Mouse (Mus musculus) forebrain, embryonic 13.5 days (tissue): ENCODE data around the gene Spock2. TPM values are rescaled to one million over a fixed set of nuclear protein-coding genes. Genes with fewer than 3 reads are reported as not detected.
"Not testable (repeated sequence)": the region's sequence is repeated elsewhere in the genome, so short reads cannot be mapped to it uniquely, and the experiment has no call there.

Experiments
- ATAC-seq: fragments of 200-750 bp; cut with Nextera tagmentation; 2 replicates; pipeline ENCODE4 v1.8.0; 2017
- H3K27ac ChIP-seq: fragments of 300-500 bp; sonication (generic); 2 replicates; pipeline ENCODE4 v1.5.1; 2015; ENCODE audit warnings: inconsistent platforms, mild to moderate bottlenecking, moderate library complexity
- H3K27me3 ChIP-seq: fragments of 300-500 bp; sonication (generic); 2 replicates; pipeline ENCODE4 v1.6.1; 2015; ENCODE audit warnings: mild to moderate bottlenecking, inconsistent platforms
- H3K36me3 ChIP-seq: fragments of 300-500 bp; sonication (generic); 2 replicates; pipeline ENCODE4 v1.6.1; 2015; ENCODE audit warnings: mild to moderate bottlenecking, inconsistent platforms; ENCODE audit not compliant: poor library complexity, severe bottlenecking
- H3K4me1 ChIP-seq: fragments of 300-500 bp; sonication (generic); 2 replicates; pipeline ENCODE4 v1.6.1; 2015; ENCODE audit warnings: inconsistent platforms
- H3K4me2 ChIP-seq: fragments of 300-500 bp; sonication (generic); 2 replicates; pipeline ENCODE4 v1.6.1; 2015; ENCODE audit warnings: inconsistent platforms, mild to moderate bottlenecking, moderate library complexity
- H3K4me3 ChIP-seq: fragments of 300-500 bp; sonication (generic); 2 replicates; pipeline ENCODE4 v1.5.1; 2015; ENCODE audit warnings: mild to moderate bottlenecking, inconsistent platforms
- H3K9ac ChIP-seq: fragments of 300-500 bp; sonication (generic); 2 replicates; pipeline ENCODE4 v1.6.1; 2015; ENCODE audit warnings: mild to moderate bottlenecking, inconsistent platforms
- H3K9me3 ChIP-seq: fragments of 300-500 bp; sonication (generic); replicated peaks from 2 replicates; pipeline ENCODE4 v1.6.1; 2016; ENCODE audit warnings: inconsistent platforms
- WGBS: fragments of 180-500 bp; shearing (Covaris S2); methylation state at CpG from one replicate; pipeline ENCODE4 v1.1.7; 2015; 5-methylcytosine and 5-hydroxymethylcytosine counted together
- polyA plus RNA-seq: library from polyadenylated mRNA; unstranded; fragments of >200 nt; fragmentation: Nextera tagmentation; extraction: Ambion mirVana; gene quantifications from 2 replicates; pipeline ENCODE4 v1.2.1, GENCODE M21; 2015

Spock2 gene
- polyA plus RNA-seq, 1 experiment from 2014 or later, result 19.7 TPM

GRCm38 (mm10) chr10:60162184-60162972 is 56.4 kb downstream of the Spock2 start:
- H3K27me3 ChIP-seq, ATAC-seq: not testable (repeated sequence)
- 88% methylated on average over 8 of the region's 8 CpGs for WGBS

GRCm38 (mm10) chr10:60162973-60163255 is 56.9 kb downstream of the Spock2 start:
- no peaks in the 10 kb centered on the region for H3K4me1 ChIP-seq
- ATAC-seq, result no peak
- WGBS, result 95% methylated on average over 6 of the region's 6 CpGs

More at GRCm38 (mm10) chr10:60162184-60162972, 56.4 kb downstream of the Spock2 start:
- not testable (repeated sequence) for H3K4me1 ChIP-seq, H3K4me3 ChIP-seq, H3K36me3 ChIP-seq, H3K9me3 ChIP-seq, H3K9ac ChIP-seq, H3K4me2 ChIP-seq, H3K27ac ChIP-seq

GRCm38 (mm10) chr10:60164869-60165268 is 58.9 kb downstream of the Spock2 start:
- Histone ChIP-seq H3K4me3 (no peak overlapping the region), H3K27ac (no peak overlapping the region), H3K9me3 (no peaks in the 10 kb centered on the region), H3K27me3 (no peaks in the 10 kb centered on the region), H3K36me3 (no peaks in the 10 kb centered on the region), H3K9ac (no peak overlapping the region), H3K4me1 (no peaks in the 10 kb centered on the region), H3K4me2 (no peak overlapping the region)
- ATAC-seq, result no peak
- WGBS, result 78% methylated on average over 1 of the region's 1 CpGs

More at GRCm38 (mm10) chr10:60162973-60163255, 56.9 kb downstream of the Spock2 start:
- no peak overlapping the region for H3K4me3 ChIP-seq
- no peaks in the 10 kb centered on the region for H3K27me3 ChIP-seq
- no peak overlapping the region for H3K4me2 ChIP-seq
- no peak overlapping the region for H3K27ac ChIP-seq
- H3K9ac ChIP-seq, result no peak overlapping the region
- H3K9me3 ChIP-seq, result no peaks in the 10 kb centered on the region
- no peaks in the 10 kb centered on the region for H3K36me3 ChIP-seq

DNA sequence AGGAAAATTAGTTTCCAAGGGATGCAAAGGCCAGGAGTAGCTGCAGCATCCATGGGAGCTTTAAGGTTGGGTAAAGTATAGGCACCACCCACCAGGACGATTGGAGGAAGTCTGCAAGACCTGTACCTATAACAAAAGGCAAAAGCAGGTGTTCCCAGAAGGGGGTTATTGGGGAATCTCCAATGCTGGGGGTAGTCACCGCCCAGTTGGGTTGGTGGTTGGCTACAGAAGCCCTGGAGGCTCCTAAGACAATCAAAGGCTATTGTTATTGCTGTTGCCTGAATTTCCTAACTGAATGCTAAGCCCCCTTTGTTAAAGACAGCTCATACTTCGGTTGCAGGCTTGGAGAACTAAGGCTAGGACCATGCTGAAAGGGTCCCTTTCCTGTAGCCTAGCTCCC is 60.0 kb downstream of the Spock2 start:
- H3K9ac ChIP-seq, result no peak overlapping the region
- no peaks in the 10 kb centered on the region for H3K27me3 ChIP-seq
- WGBS, result 10% methylated on average over 3 of the region's 3 CpGs
- H3K4me2 ChIP-seq, result no peak overlapping the region
- no peak overlapping the region for H3K27ac ChIP-seq
- ATAC-seq, result no peak
- no peaks in the 10 kb centered on the region for H3K4me1 ChIP-seq
- H3K4me3 ChIP-seq, result no peak overlapping the region
- H3K36me3 ChIP-seq, result no peaks in the 10 kb centered on the region
- no peaks in the 10 kb centered on the region for H3K9me3 ChIP-seq

DNA sequence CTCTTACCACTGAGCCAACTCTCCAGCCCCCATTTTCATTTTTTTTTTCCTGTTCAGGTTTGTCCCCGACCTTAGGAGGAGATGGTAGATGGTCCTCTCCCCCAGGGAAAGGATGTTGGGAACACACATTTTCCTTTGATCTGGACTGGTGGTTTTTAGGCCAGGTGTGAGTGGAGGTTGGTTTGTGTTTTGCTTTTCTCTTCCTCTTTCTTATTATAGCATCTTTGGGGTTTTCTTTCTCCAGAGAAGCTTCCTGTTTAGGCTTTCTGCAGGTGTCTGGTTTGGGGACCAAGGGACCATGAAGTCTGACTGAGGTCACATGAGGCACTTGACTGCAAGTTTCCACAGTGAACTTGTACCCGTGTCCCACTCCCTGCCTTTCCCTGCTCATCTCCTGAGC is 62.3 kb downstream of the Spock2 start:
- Histone ChIP-seq H3K9me3 (no peaks in the 10 kb centered on the region), H3K27ac (no peak overlapping the region), H3K9ac (no peak overlapping the region), H3K4me1 (peaks cover 9% of the 10 kb centered on the region), H3K27me3 (no peaks in the 10 kb centered on the region), H3K4me2 (no peak overlapping the region), H3K4me3 (no peak overlapping the region), H3K36me3 (no peaks in the 10 kb centered on the region)
- 74% methylated on average over 2 of the region's 2 CpGs for WGBS
- ATAC-seq, result no peak

DNA sequence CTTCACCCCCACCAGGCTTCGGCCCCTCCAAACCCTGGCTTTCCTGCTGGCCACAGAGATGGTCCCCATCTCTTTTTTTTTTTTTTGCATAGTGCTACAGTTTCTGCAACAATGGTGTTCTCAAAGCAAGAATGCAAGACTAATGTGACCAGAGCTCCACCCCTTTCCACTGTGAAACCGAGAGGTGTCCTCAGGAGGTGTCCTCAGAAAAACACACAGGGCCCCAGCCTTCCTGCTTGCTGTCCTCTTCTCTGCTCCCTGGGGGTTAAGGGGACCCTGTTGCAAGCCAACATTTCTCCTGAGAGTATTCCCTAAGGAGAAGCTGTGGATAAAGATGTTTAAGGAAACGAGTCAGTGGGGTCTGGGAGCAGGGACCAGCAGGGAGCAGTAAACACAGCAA is 62.9 kb downstream of the Spock2 start:
- no peaks in the 10 kb centered on the region for H3K9me3 ChIP-seq
- H3K4me1 ChIP-seq, result peaks cover 10% of the 10 kb centered on the region
- no peak overlapping the region for H3K9ac ChIP-seq
- H3K4me2 ChIP-seq, result no peak overlapping the region
- no peak overlapping the region for H3K27ac ChIP-seq
- no peaks in the 10 kb centered on the region for H3K36me3 ChIP-seq
- H3K27me3 ChIP-seq, result no peaks in the 10 kb centered on the region
- WGBS, result 70% methylated on average over 3 of the region's 3 CpGs
- no peak for ATAC-seq
- H3K4me3 ChIP-seq, result no peak overlapping the region

GRCm38 (mm10) chr10:60170326-60171089 is 64.5 kb downstream of the Spock2 start:
- Histone ChIP-seq H3K27me3 (no peaks in the 10 kb centered on the region), H3K27ac (no peak overlapping the region), H3K4me3 (no peak overlapping the region), H3K36me3 (no peaks in the 10 kb centered on the region), H3K9me3 (no peaks in the 10 kb centered on the region), H3K4me1 (peaks cover 10% of the 10 kb centered on the region), H3K9ac (no peak overlapping the region), H3K4me2 (no peak overlapping the region)
- WGBS, result 83% methylated on average over 10 of the region's 10 CpGs
- ATAC-seq, result no peak

GRCm38 (mm10) chr10:60171368-60171767 is 65.3 kb downstream of the Spock2 start:
- Histone ChIP-seq H3K36me3 (no peaks in the 10 kb centered on the region), H3K4me1 (peaks cover 10% of the 10 kb centered on the region), H3K9me3 (no peaks in the 10 kb centered on the region), H3K4me3 (no peak overlapping the region), H3K9ac (no peak overlapping the region), H3K4me2 (no peak overlapping the region), H3K27ac (no peak overlapping the region), H3K27me3 (no peaks in the 10 kb centered on the region)
- ATAC-seq, result no peak
- WGBS, result 98% methylated on average over 5 of the region's 5 CpGs

GRCm38 (mm10) chr10:60172306-60172705 is 66.3 kb downstream of the Spock2 start:
- no peak for ATAC-seq
- H3K27ac ChIP-seq, result no peak overlapping the region

DNA sequence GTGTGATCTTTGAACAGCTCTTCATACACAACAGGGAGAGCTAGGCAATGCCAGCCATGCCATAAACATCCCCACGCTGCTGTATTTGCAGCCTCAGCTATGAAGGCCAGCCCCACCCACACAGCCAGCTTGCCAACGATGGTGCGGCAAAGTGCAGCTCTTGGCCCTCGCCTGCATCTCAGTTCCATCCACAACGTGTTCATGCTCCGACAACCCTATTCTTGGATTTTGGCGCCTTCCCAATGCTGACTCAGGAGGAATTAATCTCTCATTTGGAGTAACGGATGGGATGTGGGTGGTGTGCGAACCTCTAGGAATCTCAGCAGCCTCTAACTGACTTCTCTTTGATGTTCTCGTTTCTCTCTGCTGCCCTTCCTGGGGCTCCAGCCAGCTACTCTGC is 67.0 kb downstream of the Spock2 start:
- H3K4me3 ChIP-seq, result no peak overlapping the region
- ATAC-seq, result 0 out of 2 replicates have a peak, but pooled peaks have one; percentile 45

More at GRCm38 (mm10) chr10:60172306-60172705, 66.3 kb downstream of the Spock2 start:
- Histone ChIP-seq H3K9ac (no peak overlapping the region), H3K4me3 (no peak overlapping the region), H3K4me1 (peaks cover 10% of the 10 kb centered on the region), H3K4me2 (no peak overlapping the region), H3K36me3 (no peaks in the 10 kb centered on the region), H3K27me3 (no peaks in the 10 kb centered on the region), H3K9me3 (no peaks in the 10 kb centered on the region)
- WGBS, result 88% methylated on average over 4 of the region's 4 CpGs

DNA sequence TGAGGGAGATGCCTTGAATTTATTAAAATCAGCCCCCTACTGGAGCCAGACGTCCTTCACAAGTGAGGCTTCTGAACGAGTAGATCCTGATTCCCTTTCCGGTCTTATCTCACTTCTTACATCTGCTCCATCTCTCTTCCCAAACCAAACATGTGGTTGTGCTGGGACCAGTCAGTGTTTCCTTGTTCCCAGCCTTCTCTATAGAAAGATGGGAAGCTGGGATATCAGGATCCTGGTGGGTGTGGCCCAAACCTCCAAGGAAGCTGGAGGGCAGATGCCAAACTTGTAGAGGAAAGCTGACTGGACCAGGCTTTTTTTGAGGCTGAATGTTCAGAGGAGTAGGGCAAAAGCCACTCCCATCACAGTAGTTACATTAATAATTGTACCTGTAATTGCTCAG is 68.5 kb downstream of the Spock2 start:
- ATAC-seq, result no peak
- 74% methylated on average over 3 of the region's 3 CpGs for WGBS
- H3K4me1 ChIP-seq, result peaks cover 10% of the 10 kb centered on the region

More for the DNA sequence above, 67.0 kb downstream of the Spock2 start:
- H3K27ac ChIP-seq, result no peak overlapping the region
- no peaks in the 10 kb centered on the region for H3K27me3 ChIP-seq
- H3K36me3 ChIP-seq, result no peaks in the 10 kb centered on the region
- no peaks in the 10 kb centered on the region for H3K9me3 ChIP-seq
- H3K4me1 ChIP-seq, result peaks cover 10% of the 10 kb centered on the region
- no peak overlapping the region for H3K9ac ChIP-seq
- WGBS, result 49% methylated on average over 10 of the region's 10 CpGs
- no peak overlapping the region for H3K4me2 ChIP-seq

DNA sequence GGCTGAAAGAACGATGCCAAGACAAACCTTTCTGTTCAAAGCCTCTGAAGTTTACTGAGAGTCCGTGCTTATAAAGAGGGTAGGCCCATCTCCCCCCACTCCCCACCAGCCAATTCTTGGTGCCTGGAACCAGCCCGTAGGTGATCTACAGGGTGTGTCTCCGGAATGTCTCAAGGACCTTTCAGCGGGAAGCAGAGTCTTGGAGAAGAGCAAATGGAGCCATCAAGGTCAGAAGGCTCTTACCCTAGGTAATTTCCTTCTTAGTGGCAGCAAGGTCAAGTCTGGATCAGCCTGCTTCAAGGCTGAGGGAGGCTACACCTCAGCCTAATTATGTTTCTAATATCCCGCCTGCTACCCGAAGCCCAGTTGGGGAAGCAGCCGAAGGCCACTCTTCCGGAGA is 69.3 kb downstream of the Spock2 start:
- not testable (repeated sequence) for H3K27ac ChIP-seq, H3K9me3 ChIP-seq, ATAC-seq, H3K4me2 ChIP-seq, H3K4me3 ChIP-seq, H3K36me3 ChIP-seq, H3K4me1 ChIP-seq, H3K9ac ChIP-seq, H3K27me3 ChIP-seq
- 91% methylated on average over 9 of the region's 9 CpGs for WGBS

More for the DNA sequence above, 68.5 kb downstream of the Spock2 start:
- Histone ChIP-seq H3K4me2 (no peak overlapping the region), H3K4me3 (no peak overlapping the region), H3K27me3 (no peaks in the 10 kb centered on the region), H3K36me3 (no peaks in the 10 kb centered on the region), H3K9ac (no peak overlapping the region), H3K27ac (no peak overlapping the region), H3K9me3 (no peaks in the 10 kb centered on the region)
